Mouse (Mus musculus) mature B cell (primary cell): ENCODE measurements around the gene Slit3.

Experiments
- in situ Hi-C: fragments of 300-500 bp; cut with MboI; formaldehyde crosslinking; loops from 2 replicates; pipeline ENCODE4 v1.14.3; 2019

Gene Slit3

GRCm38 (mm10) chr11:35304216-35304975, 183.4 kb downstream of the Slit3 start:
- in situ Hi-C loops = no loop called here

GRCm38 (mm10) chr11:35305111-35305510, 184.1 kb downstream of the Slit3 start:
- in situ Hi-C loops = no loop called here

- in situ Hi-C loops = no loop called here
These were observed 184.9 kb downstream of the Slit3 start for GRCm38 (mm10) chr11:35305910-35306309.

- in situ Hi-C loops = no loop called here
These were observed 185.9 kb downstream of the Slit3 start for GRCm38 (mm10) chr11:35306922-35307321.

- in situ Hi-C loops = no loop called here
These were observed 187.0 kb downstream of the Slit3 start for GRCm38 (mm10) chr11:35307992-35308391.

- in situ Hi-C loops = no loop called here
These were observed 194.5 kb downstream of the Slit3 start for GRCm38 (mm10) chr11:35315449-35316028.

GRCm38 (mm10) chr11:35317221-35317620, 196.2 kb downstream of the Slit3 start:
- in situ Hi-C loops = no loop called here

GRCm38 (mm10) chr11:35317775-35318432, 196.9 kb downstream of the Slit3 start:
- in situ Hi-C loops = no loop called here

- in situ Hi-C loops = no loop called here
These were observed 197.5 kb downstream of the Slit3 start for GRCm38 (mm10) chr11:35318433-35319020.

- in situ Hi-C loops = no loop called here
These were observed 199.5 kb downstream of the Slit3 start for GRCm38 (mm10) chr11:35320518-35320917.

GRCm38 (mm10) chr11:35324397-35324796, 203.4 kb downstream of the Slit3 start:
- in situ Hi-C loops = no loop called here

- in situ Hi-C loops = no loop called here
These were observed 204.3 kb downstream of the Slit3 start for GRCm38 (mm10) chr11:35325131-35325995.

GRCm38 (mm10) chr11:35326346-35326745, 205.3 kb downstream of the Slit3 start:
- in situ Hi-C loops = no loop called here

- in situ Hi-C loops = no loop called here
These were observed 206.9 kb downstream of the Slit3 start for GRCm38 (mm10) chr11:35327899-35328298.

GRCm38 (mm10) chr11:35331476-35331875, 210.5 kb downstream of the Slit3 start:
- in situ Hi-C loops = no loop called here

GRCm38 (mm10) chr11:35336558-35336957, 215.5 kb downstream of the Slit3 start:
- in situ Hi-C loops = no loop called here

GRCm38 (mm10) chr11:35337493-35337892, 216.5 kb downstream of the Slit3 start:
- in situ Hi-C loops = no loop called here

- in situ Hi-C loops = no loop called here
These were observed 217.1 kb downstream of the Slit3 start for GRCm38 (mm10) chr11:35337927-35338819.

- in situ Hi-C loops = no loop called here
These were observed 219.7 kb downstream of the Slit3 start for GRCm38 (mm10) chr11:35340752-35341151.

- in situ Hi-C loops = no loop called here
These were observed 221.5 kb downstream of the Slit3 start for GRCm38 (mm10) chr11:35342486-35342885.
